Mouse (Mus musculus): ENCODE data around the gene Ptgis.

DNA sequence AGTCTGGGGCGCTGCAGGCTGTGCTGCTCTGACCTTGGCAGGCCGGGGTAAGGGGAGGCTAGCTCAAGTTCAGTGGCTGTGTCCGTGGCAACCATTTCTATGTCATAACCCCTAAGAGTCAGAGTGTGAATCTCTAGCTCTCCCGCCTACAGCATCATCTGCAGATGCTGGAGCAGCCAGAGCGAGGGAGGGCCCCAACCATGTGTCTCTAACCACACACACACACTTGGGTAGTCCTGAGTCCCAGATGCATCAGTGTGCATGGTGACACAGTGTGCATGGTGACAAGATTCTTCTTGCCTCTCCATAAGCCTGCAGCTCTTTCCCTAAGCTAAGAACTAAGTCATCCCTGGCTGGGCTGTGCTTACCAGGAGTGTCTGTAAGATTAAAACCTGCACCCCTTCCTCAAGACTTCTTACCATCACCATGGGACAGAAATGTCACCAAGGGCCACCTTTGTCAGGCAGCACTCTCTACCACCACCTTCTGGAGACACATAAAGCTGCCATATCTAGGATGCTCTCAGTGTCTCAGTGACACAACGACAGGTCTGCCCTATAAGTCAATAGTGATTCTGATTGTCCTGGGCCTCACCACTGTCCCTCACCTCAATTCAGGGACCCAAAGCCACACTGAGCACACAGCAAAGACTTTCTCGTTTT is 36.8 kb downstream of the Ptgis start:
- TF ChIP-seq POLR2A (IDR thresholded peaks at IDR 0.05; ENCODE audit: insufficient read depth, low read depth, low read length) = no peak
- no peak for TF ChIP-seq EP300 (IDR thresholded peaks at IDR 0.05; ENCODE audit: insufficient read depth, low read depth, low read length)
